Mouse (Mus musculus) midbrain, embryonic 16.5 days (tissue): ENCODE results near the gene Hs6st3. TPM values are rescaled to one million over a fixed set of nuclear protein-coding genes. Genes with fewer than 3 reads are reported as not detected.

ENCODE experiments used
- ATAC-seq: fragments of 200-750 bp; cut with Nextera tagmentation; 2 replicates; pipeline ENCODE4 v1.8.0; 2017; ENCODE audit warnings: moderate TSS enrichment
- H3K27ac ChIP-seq: fragments of 300-500 bp; sonication (generic); 2 replicates; pipeline ENCODE4 v1.5.1; 2014; ENCODE audit warnings: mild to moderate bottlenecking, low read length, mixed read lengths
- H3K27me3 ChIP-seq: fragments of 300-500 bp; sonication (generic); 2 replicates; pipeline ENCODE4 v1.6.1; 2014; ENCODE audit warnings: low read depth, low read length, mixed read lengths; ENCODE audit not compliant: control insufficient read depth, insufficient read depth
- H3K36me3 ChIP-seq: fragments of 300-500 bp; sonication (generic); 2 replicates; pipeline ENCODE4 v1.6.1; 2014; ENCODE audit warnings: mild to moderate bottlenecking, low read length, moderate library complexity, mixed read lengths; ENCODE audit not compliant: control insufficient read depth, insufficient read depth
- H3K4me1 ChIP-seq: fragments of 300-500 bp; sonication (generic); 2 replicates; pipeline ENCODE4 v1.6.1; 2014; ENCODE audit warnings: mild to moderate bottlenecking, low read length, mixed read lengths; ENCODE audit not compliant: control insufficient read depth, insufficient read depth
- H3K4me2 ChIP-seq: fragments of 300-500 bp; sonication (generic); 2 replicates; pipeline ENCODE4 v1.6.1; 2014; ENCODE audit warnings: mild to moderate bottlenecking, low read length, mixed read lengths
- H3K4me3 ChIP-seq: fragments of 300-500 bp; sonication (generic); 2 replicates; pipeline ENCODE4 v1.5.1; 2014; ENCODE audit warnings: low read depth, mild to moderate bottlenecking, low read length, moderate library complexity, mixed read lengths
- H3K9ac ChIP-seq: fragments of 300-500 bp; sonication (generic); 2 replicates; pipeline ENCODE4 v1.6.1; 2014; ENCODE audit warnings: low read depth, low read length, mixed read lengths
- H3K9me3 ChIP-seq: fragments of 300-500 bp; sonication (generic); replicated peaks from 2 replicates; pipeline ENCODE4 v1.6.1; 2014; ENCODE audit warnings: mild to moderate bottlenecking, low read length, mixed read lengths; ENCODE audit not compliant: control insufficient read depth, poor library complexity, severe bottlenecking
- WGBS: fragments of 180-500 bp; shearing (Covaris S2); extraction: QIAGEN DNeasy Blood & Tissue Kit; methylation state at CpG from one replicate; pipeline ENCODE4 v1.1.7; 2014; 5-methylcytosine and 5-hydroxymethylcytosine counted together
- polyA plus RNA-seq: library from polyadenylated mRNA; unstranded; fragments of >200 nt; fragmentation: Nextera tagmentation; extraction: Ambion mirVana; gene quantifications from 2 replicates; pipeline ENCODE4 v1.2.1, GENCODE M21; 2015

Hs6st3 gene
- polyA plus RNA-seq, 1 experiment from 2014 or later: 1.3 TPM

- H3K9me3 ChIP-seq: no peaks in the 10 kb centered on the region
- peaks cover 15% of the 10 kb centered on the region for H3K4me1 ChIP-seq
- ATAC-seq: peak; percentile 93
- WGBS: 37% methylated on average over 23 of the region's 23 CpGs
- H3K4me2 ChIP-seq: peak overlapping the region; percentile 60
- peak overlapping the region; percentile 25 for H3K4me3 ChIP-seq
- H3K27me3 ChIP-seq: no peaks in the 10 kb centered on the region
- peak overlapping the region; percentile 52 for H3K9ac ChIP-seq
- H3K36me3 ChIP-seq: no peaks in the 10 kb centered on the region
- H3K27ac ChIP-seq: peak overlapping the region; percentile 70
These were observed 719.5 kb downstream of the Hs6st3 start for GRCm38 (mm10) chr14:119857338-119858291.

- Histone ChIP-seq H3K4me3 (no peak overlapping the region), H3K4me1 (no peaks in the 10 kb centered on the region), H3K36me3 (no peaks in the 10 kb centered on the region), H3K27me3 (no peaks in the 10 kb centered on the region), H3K9me3 (no peaks in the 10 kb centered on the region), H3K27ac (no peak overlapping the region), H3K9ac (no peak overlapping the region), H3K4me2 (no peak overlapping the region)
- no peak for ATAC-seq
- 88% methylated on average over 4 of the region's 4 CpGs for WGBS
These were observed 735.5 kb downstream of the Hs6st3 start for GRCm38 (mm10) chr14:119873617-119874016.

- ATAC-seq: peak; percentile 32; the same call in 1 of the 2 replicates
- 65% methylated on average over 8 of the region's 8 CpGs for WGBS
These were observed 754.8 kb downstream of the Hs6st3 start for GRCm38 (mm10) chr14:119892922-119893321.

GRCm38 (mm10) chr14:119895097-119895496 is 757.0 kb downstream of the Hs6st3 start:
- Histone ChIP-seq H3K9me3 (no peaks in the 10 kb centered on the region), H3K4me3 (no peak overlapping the region), H3K36me3 (no peaks in the 10 kb centered on the region), H3K9ac (no peak overlapping the region), H3K27ac (no peak overlapping the region), H3K4me1 (no peaks in the 10 kb centered on the region), H3K4me2 (no peak overlapping the region), H3K27me3 (no peaks in the 10 kb centered on the region)
- ATAC-seq: no peak
- 96% methylated on average over 8 of the region's 8 CpGs for WGBS

More at GRCm38 (mm10) chr14:119892922-119893321, 754.8 kb downstream of the Hs6st3 start:
- Histone ChIP-seq H3K4me3 (no peak overlapping the region), H3K9ac (no peak overlapping the region), H3K27ac (no peak overlapping the region), H3K9me3 (no peaks in the 10 kb centered on the region), H3K4me1 (no peaks in the 10 kb centered on the region), H3K4me2 (no peak overlapping the region), H3K27me3 (no peaks in the 10 kb centered on the region), H3K36me3 (no peaks in the 10 kb centered on the region)

GRCm38 (mm10) chr14:119895765-119896465 is 757.8 kb downstream of the Hs6st3 start:
- H3K36me3 ChIP-seq: no peaks in the 10 kb centered on the region
- no peaks in the 10 kb centered on the region for H3K4me1 ChIP-seq
- H3K27me3 ChIP-seq: no peaks in the 10 kb centered on the region
- WGBS: 66% methylated on average over 10 of the region's 10 CpGs
- no peak overlapping the region for H3K27ac ChIP-seq
- no peak overlapping the region for H3K4me2 ChIP-seq
- ATAC-seq: no peak
- no peaks in the 10 kb centered on the region for H3K9me3 ChIP-seq
- H3K9ac ChIP-seq: no peak overlapping the region
- no peak overlapping the region for H3K4me3 ChIP-seq

GRCm38 (mm10) chr14:119902486-119902885 is 764.3 kb downstream of the Hs6st3 start:
- H3K9ac ChIP-seq: no peak overlapping the region
- H3K36me3 ChIP-seq: no peaks in the 10 kb centered on the region
- no peaks in the 10 kb centered on the region for H3K9me3 ChIP-seq
- H3K27me3 ChIP-seq: no peaks in the 10 kb centered on the region
- H3K27ac ChIP-seq: no peak overlapping the region
- no peaks in the 10 kb centered on the region for H3K4me1 ChIP-seq
- no peak for ATAC-seq
- H3K4me3 ChIP-seq: no peak overlapping the region
- H3K4me2 ChIP-seq: no peak overlapping the region

- no peaks in the 10 kb centered on the region for H3K36me3 ChIP-seq
- H3K4me3 ChIP-seq: no peak overlapping the region
- H3K9ac ChIP-seq: no peak overlapping the region
- H3K27me3 ChIP-seq: no peaks in the 10 kb centered on the region
- no peaks in the 10 kb centered on the region for H3K9me3 ChIP-seq
- ATAC-seq: no peak
- no peak overlapping the region for H3K27ac ChIP-seq
- WGBS: 81% methylated on average over 13 of the region's 13 CpGs
- no peaks in the 10 kb centered on the region for H3K4me1 ChIP-seq
- H3K4me2 ChIP-seq: no peak overlapping the region
These were observed 770.0 kb downstream of the Hs6st3 start for GRCm38 (mm10) chr14:119908032-119908675.

GRCm38 (mm10) chr14:119914508-119914907 is 776.4 kb downstream of the Hs6st3 start:
- 57% methylated on average over 6 of the region's 6 CpGs for WGBS
- H3K4me1 ChIP-seq: no peaks in the 10 kb centered on the region
- no peak overlapping the region for H3K27ac ChIP-seq
- H3K9me3 ChIP-seq: no peaks in the 10 kb centered on the region
- no peak for ATAC-seq
- no peaks in the 10 kb centered on the region for H3K36me3 ChIP-seq
- H3K4me3 ChIP-seq: no peak overlapping the region
- no peaks in the 10 kb centered on the region for H3K27me3 ChIP-seq
- H3K4me2 ChIP-seq: no peak overlapping the region
- H3K9ac ChIP-seq: no peak overlapping the region
